Mouse (Mus musculus) embryonic facial prominence, embryonic 11.5 days (tissue): ENCODE results near the gene Trpc5. TPM values are rescaled to one million over a fixed set of nuclear protein-coding genes. Genes with fewer than 3 reads are reported as not detected.
A peak's percentile ranks its signal among the peaks of the same experiment; 100 is the strongest.

Experiments used
- ATAC-seq: fragments of 200-750 bp; cut with Nextera tagmentation; replicated peaks from 2 replicates; pipeline ENCODE4 v1.8.0; 2017; ENCODE audit warnings: low read depth; ENCODE audit not compliant: insufficient number of reproducible peaks, low FRiP score, low TSS enrichment
- DNase-seq: peaks from one replicate; pipeline ENCODE4 v3.0.0-alpha.2; 2015; ENCODE audit warnings: low spot score
- H3K27ac ChIP-seq: fragments of 300-500 bp; sonication (generic); replicated peaks from 2 replicates; pipeline ENCODE4 v1.5.1; 2014; ENCODE audit warnings: mild to moderate bottlenecking, low read depth, low read length, control low read depth
- H3K27me3 ChIP-seq: fragments of 300-500 bp; sonication (generic); 2 replicates; pipeline ENCODE4 v1.6.1; 2014; ENCODE audit warnings: mild to moderate bottlenecking, low read length, moderate library complexity, mixed read lengths; ENCODE audit not compliant: control insufficient read depth, insufficient read depth
- H3K36me3 ChIP-seq: fragments of 300-500 bp; sonication (generic); replicated peaks from 2 replicates; pipeline ENCODE4 v1.6.1; 2014; ENCODE audit warnings: low read depth, mild to moderate bottlenecking, low read length, moderate library complexity, mixed read lengths; ENCODE audit not compliant: control insufficient read depth, insufficient read depth
- H3K4me1 ChIP-seq: fragments of 300-500 bp; sonication (generic); 2 replicates; pipeline ENCODE4 v1.6.1; 2014; ENCODE audit warnings: low read length, mixed read lengths; ENCODE audit not compliant: control insufficient read depth, insufficient read depth
- H3K4me2 ChIP-seq: fragments of 300-500 bp; sonication (generic); 2 replicates; pipeline ENCODE4 v1.6.1; 2014; ENCODE audit warnings: low read depth, mild to moderate bottlenecking, control low read depth, low read length, moderate library complexity
- H3K4me3 ChIP-seq: fragments of 300-500 bp; sonication (generic); 2 replicates; pipeline ENCODE4 v1.5.1; 2014; ENCODE audit warnings: low read depth, low read length, control low read depth
- H3K9ac ChIP-seq: fragments of 300-500 bp; sonication (generic); replicated peaks from 2 replicates; pipeline ENCODE4 v1.6.1; 2014; ENCODE audit warnings: mild to moderate bottlenecking, control low read depth, low read length
- H3K9me3 ChIP-seq: fragments of 300-500 bp; sonication (generic); replicated peaks from 2 replicates; pipeline ENCODE4 v1.6.1; 2016; ENCODE audit warnings: mild to moderate bottlenecking, low read length, inconsistent platforms, mixed read lengths; ENCODE audit not compliant: control insufficient read depth
- WGBS: fragments of 180-500 bp; shearing (Covaris S2); extraction: QIAGEN DNeasy Blood & Tissue Kit; methylation state at CpG from one replicate; pipeline ENCODE4 v1.1.7; 2014; 5-methylcytosine and 5-hydroxymethylcytosine counted together
- polyA plus RNA-seq: library from polyadenylated mRNA; unstranded; fragments of >200 nt; fragmentation: Nextera tagmentation; extraction: Ambion mirVana; gene quantifications from 2 replicates; pipeline ENCODE4 v1.2.1, GENCODE M21; 2014

The Trpc5 gene
- polyA plus RNA-seq = 0.18 and 0.33 TPM in 2 replicates

DNA sequence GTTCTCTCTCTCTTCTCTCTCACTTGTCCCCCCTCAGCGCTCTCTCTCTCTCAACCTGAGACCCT is at the start of gene Trpc5:
Gene Trpc5 (minus strand): TSS at position 39 of the 65 bp plus-strand sequence.
- Histone ChIP-seq H3K27ac (no peak within 1 kb of the TSS), H3K4me2 (peak within 1 kb of the TSS; percentile 69), H3K4me3 (peak within 1 kb of the TSS; percentile 36), H3K9ac (peak within 1 kb of the TSS; percentile 41; the same call in 1 of the 2 replicates), H3K4me1 (no peaks in the 10 kb centered on the region), H3K9me3 (no peaks in the 10 kb centered on the region), H3K27me3 (peaks cover 10% of the 10 kb centered on the region; the same call in 1 of the 2 replicates), H3K36me3 (no peaks in the 10 kb centered on the region)
- ATAC-seq = no peak
- DNase-seq = no peak
- WGBS = no CpG with 5 or more reads among the region's 1 CpGs

DNA sequence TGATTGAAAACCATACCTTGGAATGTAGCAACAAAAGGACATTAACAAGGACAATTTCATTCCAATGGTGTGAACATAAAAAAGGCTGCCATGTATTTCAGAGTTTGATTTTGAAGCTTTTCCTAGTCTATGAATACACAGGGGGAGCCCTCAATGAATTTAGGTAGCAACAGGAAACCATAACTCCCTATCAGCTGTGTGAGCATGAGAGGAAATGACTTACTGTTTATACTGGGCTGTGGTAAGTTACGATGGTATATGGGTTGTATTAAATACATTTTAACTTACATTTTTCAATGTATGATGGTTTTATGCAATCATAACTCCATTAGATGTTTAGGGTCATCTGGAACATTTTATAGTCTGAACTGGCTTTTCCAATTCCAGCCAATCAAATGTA is 28.4 kb upstream of the Trpc5 start:
- Histone ChIP-seq H3K27me3 (no peaks in the 10 kb centered on the region), H3K4me3 (no peak overlapping the region), H3K4me1 (no peaks in the 10 kb centered on the region), H3K9ac (no peak overlapping the region), H3K27ac (no peak overlapping the region), H3K36me3 (no peaks in the 10 kb centered on the region), H3K9me3 (no peaks in the 10 kb centered on the region), H3K4me2 (no peak overlapping the region)
- WGBS = 88% methylated on average over 1 of the region's 1 CpGs
- DNase-seq (no peak), ATAC-seq (no peak)

DNA sequence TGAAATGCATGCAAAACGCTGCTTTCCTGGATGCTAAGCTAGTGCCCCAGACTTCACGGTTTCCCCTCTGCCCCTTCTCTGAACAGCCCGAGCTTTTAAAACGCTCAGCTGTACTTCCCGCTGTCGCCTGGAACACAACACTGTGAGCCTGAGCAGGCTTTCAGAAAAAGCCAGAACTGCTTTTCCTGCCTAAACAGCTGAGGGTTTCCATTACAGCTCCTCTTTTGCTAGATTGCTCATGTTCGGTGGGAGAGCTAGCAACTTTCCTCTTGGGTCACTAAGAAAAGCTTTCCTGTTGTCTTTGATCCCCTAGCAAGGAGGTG is 1.8 kb upstream of the Trpc5 start:
- 20% methylated on average over 7 of the region's 7 CpGs for WGBS
- no peak overlapping the region for H3K27ac ChIP-seq
- ATAC-seq = no peak

DNA sequence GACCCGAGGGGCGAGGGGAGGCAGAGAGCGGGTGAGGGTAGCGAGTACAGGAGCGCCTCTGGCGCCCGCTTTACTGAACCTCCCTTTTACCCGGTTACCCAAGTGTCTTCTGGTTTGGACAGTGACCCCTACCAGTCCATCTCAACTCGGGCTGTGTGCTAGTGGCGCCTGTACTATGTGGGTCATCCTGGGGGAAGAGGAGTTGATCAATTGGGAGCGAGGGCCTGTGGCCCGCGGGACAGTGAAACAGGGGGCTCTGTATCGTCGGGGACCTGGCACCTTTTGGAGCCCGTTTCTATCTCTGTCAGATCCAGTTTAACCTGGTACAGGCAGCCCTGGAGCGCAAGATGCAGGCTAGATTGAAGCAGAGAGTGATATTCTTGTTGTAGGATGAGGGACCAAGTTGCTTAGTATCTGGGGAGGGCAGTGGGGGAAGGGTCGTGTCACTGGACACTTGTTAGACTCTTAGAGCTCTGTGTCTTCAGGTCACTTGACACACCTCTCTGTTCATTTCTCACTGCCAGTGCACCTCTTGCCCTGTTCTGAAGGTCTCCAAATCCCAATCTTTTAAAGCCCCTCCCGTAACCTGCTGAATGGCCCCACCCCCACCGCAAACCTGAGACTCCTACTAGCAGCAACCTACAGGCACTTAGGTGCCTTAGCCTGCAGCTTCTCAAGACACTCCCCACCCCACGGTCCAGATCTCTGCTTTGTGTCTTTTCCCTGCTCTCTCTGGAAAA is 1.3 kb upstream of the Trpc5 start:
- 15% methylated on average over 21 of the region's 21 CpGs for WGBS
- peak overlapping the region; percentile 36 for H3K4me3 ChIP-seq
- H3K4me1 ChIP-seq = no peaks in the 10 kb centered on the region
- H3K9me3 ChIP-seq = no peaks in the 10 kb centered on the region
- peaks cover 10% of the 10 kb centered on the region; the same call in 1 of the 2 replicates for H3K27me3 ChIP-seq
- DNase-seq = peak; percentile 2
- ATAC-seq = peak; percentile 85; the same call in 1 of the 2 replicates
- H3K9ac ChIP-seq = peak overlapping the region; percentile 41; the same call in 1 of the 2 replicates
- no peak overlapping the region for H3K27ac ChIP-seq
- no peaks in the 10 kb centered on the region for H3K36me3 ChIP-seq
- H3K4me2 ChIP-seq = peak overlapping the region; percentile 69

More for the DNA sequence above, 1.8 kb upstream of the Trpc5 start:
- Histone ChIP-seq H3K36me3 (no peaks in the 10 kb centered on the region), H3K4me1 (no peaks in the 10 kb centered on the region), H3K4me3 (no peak overlapping the region), H3K9me3 (no peaks in the 10 kb centered on the region), H3K9ac (no peak overlapping the region), H3K4me2 (peak overlapping the region; percentile 69), H3K27me3 (peaks cover 10% of the 10 kb centered on the region; the same call in 1 of the 2 replicates)
- peak; percentile 33 for DNase-seq

DNA sequence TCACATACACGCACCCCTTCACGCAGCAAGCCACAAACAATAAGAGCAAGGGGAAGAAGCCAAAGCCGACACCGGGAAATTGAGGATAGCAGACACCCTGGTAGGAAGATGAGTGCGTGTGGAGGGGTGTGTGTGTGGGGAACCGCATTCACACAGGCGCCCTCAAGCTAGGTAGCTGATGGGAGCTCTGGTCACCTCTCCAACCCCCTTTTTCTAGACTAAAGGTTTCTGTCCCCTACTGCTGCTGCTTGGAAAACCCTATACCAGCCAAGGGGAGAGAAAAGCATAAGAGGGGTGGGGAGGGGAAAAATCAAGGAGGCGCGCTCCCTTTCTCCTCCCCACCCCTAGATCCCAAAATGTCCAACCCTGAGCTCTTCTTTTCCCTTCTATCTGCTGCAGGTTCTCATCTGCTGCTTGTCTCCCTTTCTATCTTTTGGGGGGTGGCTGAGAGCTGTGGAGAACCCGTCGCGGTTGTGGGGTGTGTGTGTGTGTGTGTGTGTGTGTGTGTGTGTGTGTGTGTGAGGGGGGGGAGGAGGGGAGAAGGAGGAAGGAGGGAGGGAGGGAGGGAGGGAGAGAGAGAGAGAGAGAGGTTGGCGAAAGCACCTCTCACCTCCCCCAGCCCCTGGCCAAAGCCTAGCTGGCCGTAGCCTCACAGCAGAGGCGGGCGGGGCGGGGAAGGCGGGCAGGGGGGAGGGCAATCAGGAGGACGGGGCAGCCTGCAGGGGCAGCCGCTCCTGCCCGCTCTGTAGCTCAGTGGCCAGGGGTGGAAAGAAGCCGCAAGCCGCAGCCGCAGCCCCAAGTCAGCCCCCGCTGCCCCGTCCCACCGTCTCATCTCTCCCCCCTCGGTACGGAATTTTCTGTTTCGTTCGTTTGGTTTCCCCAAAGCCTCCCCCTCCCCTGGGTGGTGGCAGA is 483 bp upstream of the Trpc5 start, which contains the start of gene Rtl4:
Gene Rtl4 (plus strand): TSS at position 701 of the 912 bp plus-strand sequence.
- Histone ChIP-seq H3K9ac (peak within 1 kb of the TSS; percentile 41; the same call in 1 of the 2 replicates), H3K36me3 (no peaks in the 10 kb centered on the region), H3K4me1 (no peaks in the 10 kb centered on the region), H3K9me3 (no peaks in the 10 kb centered on the region), H3K4me3 (peak within 1 kb of the TSS; percentile 36), H3K27me3 (peaks cover 10% of the 10 kb centered on the region; the same call in 1 of the 2 replicates), H3K4me2 (peak within 1 kb of the TSS; percentile 69), H3K27ac (no peak within 1 kb of the TSS)
- DNase-seq = no peak
- 0 out of 2 replicates have a peak, but pooled peaks have one; percentile 48 for ATAC-seq
- WGBS = 11% methylated on average over 24 of the region's 31 CpGs

DNA sequence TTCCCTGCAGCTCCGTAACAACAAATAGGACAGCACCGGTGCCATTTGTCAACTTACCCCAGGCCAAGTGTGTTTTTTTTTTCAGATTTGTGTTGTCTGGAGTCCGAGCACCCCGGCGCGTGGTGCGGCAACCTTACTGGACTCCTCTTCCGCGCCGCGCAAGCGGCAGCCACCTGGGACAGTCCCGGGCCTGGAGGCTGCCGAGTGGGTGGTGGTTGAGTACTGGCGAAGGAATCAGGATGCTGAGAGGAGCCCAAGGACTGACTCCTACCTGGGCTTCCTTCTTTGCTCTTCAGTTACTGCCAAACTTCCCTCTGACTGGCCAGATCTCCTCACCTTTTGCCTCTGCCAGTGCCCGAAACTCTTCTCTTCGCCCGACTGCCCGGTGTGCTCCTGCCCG is 238 bp downstream of the Trpc5 start:
- Histone ChIP-seq H3K36me3 (no peaks in the 10 kb centered on the region), H3K9ac (no peak overlapping the region), H3K4me2 (peak overlapping the region; percentile 69), H3K4me1 (no peaks in the 10 kb centered on the region), H3K4me3 (peak overlapping the region; percentile 36; the same call in 1 of the 2 replicates), H3K27ac (no peak overlapping the region), H3K27me3 (peaks cover 10% of the 10 kb centered on the region; the same call in 1 of the 2 replicates), H3K9me3 (no peaks in the 10 kb centered on the region)
- no peak for DNase-seq
- 22% methylated on average over 20 of the region's 20 CpGs for WGBS
- ATAC-seq = no peak

DNA sequence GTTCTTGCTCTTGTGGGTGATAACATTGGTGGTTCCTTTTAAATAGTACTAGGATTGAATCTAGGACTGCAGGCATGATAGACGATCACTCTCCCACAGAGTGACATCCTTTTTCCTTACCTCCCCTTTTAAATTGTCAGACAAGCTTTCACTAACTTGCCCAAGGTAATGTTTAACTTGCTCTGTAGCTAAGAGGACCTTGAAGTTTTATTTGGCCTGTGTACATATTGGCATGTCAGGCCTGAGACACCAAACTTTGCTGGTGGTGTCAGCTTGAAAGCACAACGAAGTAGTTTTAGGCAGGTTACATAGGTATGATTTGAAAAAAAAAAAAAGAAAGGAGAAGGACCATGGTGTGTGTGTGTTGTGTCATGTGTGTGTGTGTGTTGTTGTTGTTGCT is 35.8 kb downstream of the Trpc5 start:
- H3K36me3 ChIP-seq = no peaks in the 10 kb centered on the region
- no peak for DNase-seq
- no peak overlapping the region for H3K4me2 ChIP-seq
- H3K9me3 ChIP-seq = no peaks in the 10 kb centered on the region
- no peaks in the 10 kb centered on the region for H3K27me3 ChIP-seq
- no peak overlapping the region for H3K27ac ChIP-seq
- no peaks in the 10 kb centered on the region for H3K4me1 ChIP-seq
- no peak overlapping the region for H3K4me3 ChIP-seq
- ATAC-seq = no peak
- WGBS = 81% methylated on average over 2 of the region's 2 CpGs
- no peak overlapping the region for H3K9ac ChIP-seq

DNA sequence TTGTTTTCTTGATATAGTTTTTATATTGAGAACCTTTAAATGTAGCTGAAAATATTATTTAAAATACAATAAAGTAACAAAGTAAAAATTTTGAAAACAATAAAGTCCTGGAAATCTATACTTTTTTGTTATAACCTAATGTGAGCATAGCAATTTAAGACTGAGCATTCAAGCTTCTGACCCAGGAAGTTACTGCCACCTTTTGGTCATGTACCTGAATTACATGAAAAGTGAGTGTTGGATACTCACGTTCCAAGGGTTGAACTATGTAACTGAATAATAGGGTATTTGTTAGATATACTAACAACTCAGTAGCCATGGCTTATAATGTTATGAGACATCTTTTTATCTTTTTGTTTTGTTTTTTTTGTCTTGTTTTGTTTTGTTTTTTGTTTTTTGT is 42.6 kb downstream of the Trpc5 start:
- no peaks in the 10 kb centered on the region for H3K36me3 ChIP-seq
- H3K4me3 ChIP-seq = no peak overlapping the region
- no peaks in the 10 kb centered on the region for H3K27me3 ChIP-seq
- no peak overlapping the region for H3K4me2 ChIP-seq
- WGBS = 13% methylated on average over 1 of the region's 1 CpGs
- no peak overlapping the region for H3K27ac ChIP-seq
- no peaks in the 10 kb centered on the region for H3K9me3 ChIP-seq
- DNase-seq (peak; percentile 35), ATAC-seq (no peak)
- H3K4me1 ChIP-seq = no peaks in the 10 kb centered on the region
- H3K9ac ChIP-seq = no peak overlapping the region
